Mouse (Mus musculus): ENCODE measurements around the gene Kat14.

Kat14 gene

GRCm38 (mm10) chr2:144381741-144382140 is 13.0 kb downstream of the Kat14 start:
- no peak for DNase-seq (ENCODE audit: low spot score in 2 of 2)

GRCm38 (mm10) chr2:144382624-144383138 is 13.9 kb downstream of the Kat14 start:
- no peak for DNase-seq (ENCODE audit: low spot score in 2 of 2)

GRCm38 (mm10) chr2:144386296-144386695 is 17.5 kb downstream of the Kat14 start:
- no peak for DNase-seq (ENCODE audit: low spot score in 2 of 2)

- DNase-seq (ENCODE audit: low spot score in 2 of 2): no peak
Measured at GRCm38 (mm10) chr2:144388416-144388815, 19.6 kb downstream of the Kat14 start.

- no peak for DNase-seq (ENCODE audit: low spot score in 2 of 2)
Measured at GRCm38 (mm10) chr2:144399531-144399930, 30.7 kb downstream of the Kat14 start.

GRCm38 (mm10) chr2:144400659-144401058 is 31.9 kb downstream of the Kat14 start:
- no peak for DNase-seq (ENCODE audit: low spot score in 2 of 2)

GRCm38 (mm10) chr2:144409037-144409436 is 40.3 kb downstream of the Kat14 start:
- no peak for DNase-seq (ENCODE audit: low spot score in 2 of 2)

- no peak for DNase-seq (ENCODE audit: low spot score in 2 of 2)
Measured at GRCm38 (mm10) chr2:144410603-144411002, 41.8 kb downstream of the Kat14 start.

GRCm38 (mm10) chr2:144414646-144415045 is 45.9 kb downstream of the Kat14 start:
- DNase-seq (ENCODE audit: low spot score in 2 of 2): no peak

GRCm38 (mm10) chr2:144416859-144417258 is 48.1 kb downstream of the Kat14 start:
- DNase-seq (ENCODE audit: low spot score in 2 of 2): no peak

- DNase-seq (ENCODE audit: low spot score in 2 of 2): no peak
Measured at GRCm38 (mm10) chr2:144418062-144418461, 49.3 kb downstream of the Kat14 start.

- DNase-seq (ENCODE audit: low spot score in 2 of 2): no peak
Measured at GRCm38 (mm10) chr2:144422094-144422675, 53.4 kb downstream of the Kat14 start.

- DNase-seq (ENCODE audit: low spot score in 2 of 2): no peak
Measured at GRCm38 (mm10) chr2:144425761-144426160, 57.0 kb downstream of the Kat14 start.

- DNase-seq (ENCODE audit: low spot score in 2 of 2): no peak
Measured at GRCm38 (mm10) chr2:144427852-144428251, 59.1 kb downstream of the Kat14 start.

GRCm38 (mm10) chr2:144428659-144429058 is 59.9 kb downstream of the Kat14 start:
- DNase-seq (ENCODE audit: low spot score in 2 of 2): no peak

- DNase-seq (ENCODE audit: low spot score in 2 of 2): no peak
Measured at GRCm38 (mm10) chr2:144429171-144429570, 60.4 kb downstream of the Kat14 start.

- DNase-seq (ENCODE audit: low spot score in 2 of 2): no peak
Measured at GRCm38 (mm10) chr2:144431286-144431825, 62.6 kb downstream of the Kat14 start.

- DNase-seq (ENCODE audit: low spot score in 2 of 2): no peak
Measured at GRCm38 (mm10) chr2:144435679-144436078, 66.9 kb downstream of the Kat14 start.

- no peak for DNase-seq (ENCODE audit: low spot score in 2 of 2)
Measured at GRCm38 (mm10) chr2:144438424-144438823, 69.6 kb downstream of the Kat14 start.

- DNase-seq (ENCODE audit: low spot score in 2 of 2): no peak
Measured at GRCm38 (mm10) chr2:144439191-144439700, 70.5 kb downstream of the Kat14 start.

GRCm38 (mm10) chr2:144441386-144441915 is 72.7 kb downstream of the Kat14 start:
- no peak for DNase-seq (ENCODE audit: low spot score in 2 of 2)

- no peak for DNase-seq (ENCODE audit: low spot score in 2 of 2)
Measured at GRCm38 (mm10) chr2:144446360-144446999, 77.7 kb downstream of the Kat14 start.

GRCm38 (mm10) chr2:144450378-144450777 is 81.6 kb downstream of the Kat14 start:
- no peak for DNase-seq (ENCODE audit: low spot score in 2 of 2)
